Mouse (Mus musculus): ENCODE data around the gene Rpl11. TPM values are rescaled to one million over a fixed set of nuclear protein-coding genes. Genes with fewer than 3 reads are reported as not detected.
"Not testable (repeated sequence)": the region's sequence is repeated elsewhere in the genome, so short reads cannot be mapped to it uniquely, and the experiment has no call there.

Gene Rpl11
- 447 and 551 TPM in 2 replicates for polyA plus RNA-seq (2015; fragmentation: Nextera tagmentation; extraction: Ambion mirVana)

- Histone ChIP-seq H3K9ac (peak within 1 kb of the TSS; percentile 100), H3K36me3 (peaks cover 41% of the 10 kb centered on the region), H3K27me3 (no peaks in the 10 kb centered on the region), H3K4me2 (peak within 1 kb of the TSS; percentile 92), H3K9me3 (no peaks in the 10 kb centered on the region), H3K27ac (peak within 1 kb of the TSS; percentile 93), H3K4me1 (peaks cover 28% of the 10 kb centered on the region), H3K4me3 (peak within 1 kb of the TSS; percentile 99)
- ATAC-seq (ENCODE audit: insufficient number of reproducible peaks, insufficient read depth, low FRiP score, low TSS enrichment, low read depth) = peak; percentile 90
- under 1% methylated on average over 21 of the region's 21 CpGs for WGBS
These were observed at the start of gene Rpl11 for GRCm38 (mm10) chr4:136053247-136053596. Gene Rpl11 (minus strand): TSS chr4:136053428.

GRCm38 (mm10) chr4:136101753-136102152 lies 48.5 kb upstream of the Rpl11 start:
- not testable (repeated sequence) for H3K9ac ChIP-seq; H3K36me3 ChIP-seq; H3K9me3 ChIP-seq; H3K27me3 ChIP-seq; H3K4me2 ChIP-seq; H3K4me3 ChIP-seq; H3K27ac ChIP-seq; ATAC-seq (ENCODE audit: insufficient number of reproducible peaks, insufficient read depth, low FRiP score, low TSS enrichment, low read depth)
- 82% methylated on average over 4 of the region's 4 CpGs for WGBS
- peaks cover 23% of the 10 kb centered on the region for H3K4me1 ChIP-seq

GRCm38 (mm10) chr4:136100396-136101070 lies 47.3 kb upstream of the Rpl11 start:
- no peak overlapping the region for H3K4me3 ChIP-seq
- no peak for ATAC-seq (ENCODE audit: insufficient number of reproducible peaks, insufficient read depth, low FRiP score, low TSS enrichment, low read depth)
- no peaks in the 10 kb centered on the region for H3K9me3 ChIP-seq
- WGBS = 64% methylated on average over 12 of the region's 12 CpGs
- peaks cover 22% of the 10 kb centered on the region for H3K4me1 ChIP-seq
- H3K27ac ChIP-seq = no peak overlapping the region
- no peaks in the 10 kb centered on the region for H3K27me3 ChIP-seq
- no peak overlapping the region for H3K9ac ChIP-seq
- H3K36me3 ChIP-seq = no peaks in the 10 kb centered on the region
- no peak overlapping the region for H3K4me2 ChIP-seq

- Histone ChIP-seq H3K4me2 (no peak overlapping the region), H3K27ac (no peak overlapping the region), H3K36me3 (no peaks in the 10 kb centered on the region), H3K27me3 (no peaks in the 10 kb centered on the region), H3K9me3 (no peaks in the 10 kb centered on the region), H3K4me3 (no peak overlapping the region), H3K9ac (no peak overlapping the region), H3K4me1 (peaks cover 16% of the 10 kb centered on the region; the same call in 1 of the 2 replicates)
- 93% methylated on average over 3 of the region's 3 CpGs for WGBS
- no peak for ATAC-seq (ENCODE audit: insufficient number of reproducible peaks, insufficient read depth, low FRiP score, low TSS enrichment, low read depth)
These were observed 45.2 kb upstream of the Rpl11 start for GRCm38 (mm10) chr4:136098446-136098845.

GRCm38 (mm10) chr4:136096446-136097113 lies 43.4 kb upstream of the Rpl11 start:
- Histone ChIP-seq H3K4me1 (peaks cover 16% of the 10 kb centered on the region; the same call in 1 of the 2 replicates), H3K4me3 (no peak overlapping the region), H3K27me3 (no peaks in the 10 kb centered on the region), H3K27ac (no peak overlapping the region), H3K36me3 (no peaks in the 10 kb centered on the region), H3K9ac (no peak overlapping the region), H3K9me3 (0 out of 2 replicates have a peak, but pooled peaks cover 4% of the 10 kb centered on the region), H3K4me2 (no peak overlapping the region)
- no peak for ATAC-seq (ENCODE audit: insufficient number of reproducible peaks, insufficient read depth, low FRiP score, low TSS enrichment, low read depth)
- WGBS = 64% methylated on average over 11 of the region's 11 CpGs

GRCm38 (mm10) chr4:136095490-136096105 lies 42.4 kb upstream of the Rpl11 start:
- Histone ChIP-seq H3K27ac (no peak overlapping the region), H3K4me3 (no peak overlapping the region), H3K4me1 (peaks cover 12% of the 10 kb centered on the region; the same call in 1 of the 2 replicates), H3K27me3 (no peaks in the 10 kb centered on the region), H3K9me3 (0 out of 2 replicates have a peak, but pooled peaks cover 4% of the 10 kb centered on the region), H3K36me3 (no peaks in the 10 kb centered on the region), H3K9ac (no peak overlapping the region), H3K4me2 (no peak overlapping the region)
- no peak for ATAC-seq (ENCODE audit: insufficient number of reproducible peaks, insufficient read depth, low FRiP score, low TSS enrichment, low read depth)
- 70% methylated on average over 9 of the region's 9 CpGs for WGBS

GRCm38 (mm10) chr4:136094519-136095219 lies 41.4 kb upstream of the Rpl11 start:
- no peak overlapping the region for H3K9ac ChIP-seq
- H3K9me3 ChIP-seq = 0 out of 2 replicates have a peak, but pooled peaks cover 4% of the 10 kb centered on the region
- H3K27me3 ChIP-seq = no peaks in the 10 kb centered on the region
- no peak overlapping the region for H3K4me3 ChIP-seq
- H3K36me3 ChIP-seq = no peaks in the 10 kb centered on the region
- peaks cover 9% of the 10 kb centered on the region; the same call in 1 of the 2 replicates for H3K4me1 ChIP-seq
- no peak overlapping the region for H3K4me2 ChIP-seq
- no peak; the same call in 1 of the 2 replicates for ATAC-seq (ENCODE audit: insufficient number of reproducible peaks, insufficient read depth, low FRiP score, low TSS enrichment, low read depth)
- WGBS = 72% methylated on average over 18 of the region's 18 CpGs
- H3K27ac ChIP-seq = no peak overlapping the region

GRCm38 (mm10) chr4:136092498-136092897 lies 39.3 kb upstream of the Rpl11 start:
- ATAC-seq (ENCODE audit: insufficient number of reproducible peaks, insufficient read depth, low FRiP score, low TSS enrichment, low read depth) = no peak
- Histone ChIP-seq H3K27ac (no peak overlapping the region), H3K9ac (no peak overlapping the region), H3K4me2 (no peak overlapping the region), H3K9me3 (0 out of 2 replicates have a peak, but pooled peaks cover 4% of the 10 kb centered on the region), H3K4me3 (no peak overlapping the region), H3K4me1 (peaks cover 22% of the 10 kb centered on the region), H3K36me3 (no peaks in the 10 kb centered on the region), H3K27me3 (no peaks in the 10 kb centered on the region)
- 87% methylated on average over 7 of the region's 7 CpGs for whole genome bisulfite sequencing

GRCm38 (mm10) chr4:136091346-136091745 lies 38.1 kb upstream of the Rpl11 start:
- 0 out of 2 replicates have a peak, but pooled peaks cover 4% of the 10 kb centered on the region for H3K9me3 ChIP-seq
- 95% methylated on average over 4 of the region's 4 CpGs for WGBS
- no peak overlapping the region for H3K4me3 ChIP-seq
- no peaks in the 10 kb centered on the region for H3K27me3 ChIP-seq
- H3K9ac ChIP-seq = no peak overlapping the region
- H3K4me2 ChIP-seq = no peak overlapping the region
- peaks cover 22% of the 10 kb centered on the region for H3K4me1 ChIP-seq
- no peak for ATAC-seq (ENCODE audit: insufficient number of reproducible peaks, insufficient read depth, low FRiP score, low TSS enrichment, low read depth)
- H3K36me3 ChIP-seq = no peaks in the 10 kb centered on the region
- H3K27ac ChIP-seq = no peak overlapping the region

GRCm38 (mm10) chr4:136089748-136090583 lies 36.7 kb upstream of the Rpl11 start:
- peak overlapping the region; percentile 57 for H3K27ac ChIP-seq
- H3K4me1 ChIP-seq = peaks cover 15% of the 10 kb centered on the region
- 50% methylated on average over 11 of the region's 11 CpGs for WGBS
- H3K36me3 ChIP-seq = no peaks in the 10 kb centered on the region
- 0 out of 2 replicates have a peak, but pooled peaks cover 4% of the 10 kb centered on the region for H3K9me3 ChIP-seq
- ATAC-seq (ENCODE audit: insufficient number of reproducible peaks, insufficient read depth, low FRiP score, low TSS enrichment, low read depth) = no peak
- H3K9ac ChIP-seq = 0 out of 2 replicates have a peak overlapping the region, but pooled peaks have one; percentile 16
- no peak overlapping the region for H3K4me3 ChIP-seq
- no peaks in the 10 kb centered on the region for H3K27me3 ChIP-seq
- H3K4me2 ChIP-seq = no peak overlapping the region
